Mouse (Mus musculus) fat pad, adult 2 months (tissue): ENCODE measurements around the gene Prm2.
A peak's percentile ranks its signal among the peaks of the same experiment; 100 is the strongest.
"Not testable (repeated sequence)": the region's sequence is repeated elsewhere in the genome, so short reads cannot be mapped to it uniquely, and the experiment has no call there.

Experiments
- DNase-seq: peaks from one replicate; pipeline ENCODE4 v3.0.0-alpha.2; 2011; ENCODE audit warnings: low read depth, low spot score; ENCODE audit errors: extremely low read depth

Gene Prm2

DNA sequence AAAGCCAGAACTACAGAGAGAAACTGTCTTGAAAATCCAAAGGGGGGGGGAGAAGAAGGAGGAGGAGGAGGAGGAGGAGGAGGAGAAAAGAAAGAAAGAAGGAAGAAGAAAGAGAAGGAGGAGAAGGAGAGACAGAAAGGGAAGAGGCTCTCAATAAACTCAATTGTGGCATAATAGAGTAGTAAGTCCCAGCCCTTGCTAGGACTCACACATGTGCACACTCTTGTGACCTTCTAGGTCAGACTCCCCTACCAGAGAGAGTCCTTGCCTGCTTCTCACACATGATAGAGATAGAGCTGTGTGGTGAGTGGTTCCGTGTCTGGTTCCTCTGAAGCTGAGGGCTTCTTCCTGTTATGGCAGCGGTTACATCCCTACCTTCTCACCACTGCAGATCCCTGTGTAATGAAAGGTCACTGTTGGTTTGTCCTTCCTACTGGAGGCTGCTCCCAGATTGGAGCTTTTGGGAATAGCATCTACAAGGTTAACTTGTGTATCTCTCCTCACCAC, 17.0 kb upstream of the Prm2 start, which contains the start of gene Gm11172:
Gm11172 (plus strand) TSS at position 51 of the 507 bp plus-strand sequence.
- no peak for DNase-seq

- DNase-seq, result peak; percentile 30
Measured at GRCm38 (mm10) chr16:10810376-10810775, 14.4 kb upstream of the Prm2 start.

DNA sequence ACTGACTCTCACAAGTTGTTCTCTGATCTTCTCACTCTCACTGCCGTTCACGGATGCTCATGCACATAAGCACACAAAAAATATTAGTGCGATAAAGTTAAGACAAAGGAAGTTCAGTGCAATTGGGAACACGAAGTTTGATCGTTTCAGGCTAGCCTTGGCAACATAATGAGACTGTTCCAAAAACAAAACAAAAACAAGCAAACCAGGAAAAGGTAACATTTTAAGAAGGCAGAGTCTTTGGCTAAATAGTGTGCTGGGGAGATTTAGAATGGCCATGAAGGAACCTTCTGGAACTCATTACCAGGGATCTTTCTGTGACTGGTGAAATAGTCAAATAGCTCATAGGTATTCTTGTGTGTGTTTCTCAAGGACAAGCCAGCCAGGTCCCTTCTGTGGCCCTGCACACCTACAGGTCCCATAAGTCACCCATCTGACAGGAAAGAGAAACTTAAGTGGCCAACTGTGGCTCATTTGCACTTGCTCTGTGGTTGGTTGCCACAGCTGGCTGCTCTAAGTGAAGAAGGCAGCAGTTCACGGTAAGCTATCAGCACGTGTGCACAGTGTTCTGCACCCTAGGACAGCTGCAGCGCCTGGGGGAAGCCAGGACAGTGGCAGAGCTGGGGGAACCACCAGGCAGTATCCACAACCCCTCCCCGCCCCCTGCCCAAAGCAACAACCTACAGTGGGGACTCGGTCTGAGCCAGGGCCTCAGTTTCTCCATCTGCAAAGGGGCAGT, 10.0 kb upstream of the Prm2 start, which contains the start of gene Prm1:
Prm1 (minus strand) TSS at position 51 of the 739 bp plus-strand sequence.
- no peak for DNase-seq

- not testable (repeated sequence) for DNase-seq
Measured at GRCm38 (mm10) chr16:10802420-10802819, 6.5 kb upstream of the Prm2 start.

DNA sequence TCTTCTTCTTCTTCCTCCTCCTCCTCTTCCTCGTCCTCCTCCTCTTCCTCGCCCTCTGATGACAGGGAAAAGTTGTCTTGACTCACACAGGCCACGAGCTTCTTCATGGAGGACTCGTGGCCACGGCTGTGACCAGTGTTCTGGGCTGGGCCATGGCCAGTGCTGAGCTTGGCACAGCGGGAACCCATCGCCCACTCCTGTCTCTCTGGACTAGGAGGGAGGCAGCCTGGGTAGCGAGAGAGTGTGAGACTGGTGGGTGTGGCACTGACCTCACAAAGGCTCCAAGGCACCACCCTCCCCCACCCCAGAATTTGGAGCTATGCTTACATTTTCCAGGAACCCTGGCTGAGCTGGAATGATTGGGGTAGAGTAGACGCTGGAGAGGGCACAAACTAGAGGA, 5.2 kb downstream of the Prm2 start, which contains the start of gene Prm3:
Prm3 (minus strand) TSS at position 213 of the 400 bp plus-strand sequence.
- DNase-seq, result no peak

- DNase-seq, result no peak
Measured at GRCm38 (mm10) chr16:10788866-10789265, 7.1 kb downstream of the Prm2 start.

GRCm38 (mm10) chr16:10788271-10788670, 7.7 kb downstream of the Prm2 start, which contains the start of gene Tnp2:
Tnp2 (minus strand) TSS chr16:10788660.
- DNase-seq, result no peak

DNA sequence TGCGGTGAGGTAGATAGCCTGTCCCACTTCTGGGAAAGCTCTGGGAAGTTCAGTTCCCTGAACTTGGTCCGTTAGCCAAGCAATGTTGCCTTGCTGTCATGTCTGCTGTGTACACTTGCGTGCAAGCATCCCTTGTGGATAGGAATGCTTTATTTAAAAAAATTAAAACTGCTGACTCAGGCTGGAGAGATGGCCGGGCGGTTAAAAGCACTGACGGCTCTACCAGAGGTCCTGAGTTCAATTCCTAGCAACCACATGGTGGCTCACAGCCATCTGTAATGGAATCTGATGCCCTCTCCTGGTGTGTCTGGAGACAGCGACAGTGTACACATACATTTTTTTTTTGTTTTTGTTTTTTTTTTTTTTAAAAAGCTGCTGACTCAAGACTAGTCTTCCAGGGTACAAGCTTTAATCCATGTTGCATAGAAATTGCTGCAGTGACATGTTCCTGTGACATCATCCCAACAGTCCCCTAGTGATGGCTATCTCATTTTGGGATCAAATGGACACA, 8.3 kb downstream of the Prm2 start:
- DNase-seq, result no peak

- DNase-seq, result no peak
Measured at GRCm38 (mm10) chr16:10786782-10787547, 9.0 kb downstream of the Prm2 start.

GRCm38 (mm10) chr16:10786288-10786687, 9.6 kb downstream of the Prm2 start:
- peak; percentile 62 for DNase-seq

DNA sequence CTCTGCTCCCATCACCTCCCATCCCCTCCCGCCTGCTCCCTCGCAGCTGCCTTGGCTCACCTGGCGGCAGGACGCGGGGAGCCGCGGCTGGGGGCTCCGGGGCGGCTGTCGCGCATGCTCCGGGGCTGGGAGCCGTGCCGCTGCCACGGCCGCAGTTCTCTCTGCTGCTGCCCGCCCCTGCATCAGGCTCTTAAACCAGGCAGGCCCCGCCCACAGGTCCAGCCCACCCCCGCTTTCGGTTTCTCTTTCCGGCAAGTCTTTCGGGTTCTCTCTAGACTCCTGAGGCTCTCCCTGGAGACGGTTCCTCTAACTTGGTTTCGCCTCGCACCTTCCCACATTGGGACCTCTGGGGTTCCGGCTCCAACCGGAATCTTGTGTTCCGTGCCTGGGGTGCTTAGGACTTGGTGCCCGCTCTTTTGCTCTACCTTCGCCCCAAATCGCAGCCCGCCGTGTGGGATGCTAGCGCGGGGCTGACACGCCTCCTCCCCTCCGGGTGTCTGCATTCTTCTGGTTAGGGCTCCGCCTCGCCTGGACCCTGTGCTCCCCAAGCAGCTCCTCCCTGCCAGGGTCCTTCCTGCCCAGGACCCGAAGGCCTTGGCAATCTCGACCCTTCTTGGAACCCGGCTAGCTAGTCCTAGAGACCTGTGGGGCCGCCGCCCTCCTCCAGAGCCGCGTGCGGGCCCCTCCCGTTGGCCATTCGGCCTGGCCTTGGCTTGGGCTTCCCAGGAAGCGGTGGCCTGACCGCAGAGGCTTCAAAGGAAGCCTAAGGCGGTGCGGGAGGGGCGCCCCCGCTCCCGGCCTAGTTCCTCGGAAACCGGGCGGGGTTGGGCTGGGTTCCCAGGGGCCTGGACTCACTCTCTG, 10.3 kb downstream of the Prm2 start, which contains the start of gene Socs1:
Socs1 (minus strand) TSS at position 166 of the 861 bp plus-strand sequence.
- DNase-seq, result peak; percentile 56

DNA sequence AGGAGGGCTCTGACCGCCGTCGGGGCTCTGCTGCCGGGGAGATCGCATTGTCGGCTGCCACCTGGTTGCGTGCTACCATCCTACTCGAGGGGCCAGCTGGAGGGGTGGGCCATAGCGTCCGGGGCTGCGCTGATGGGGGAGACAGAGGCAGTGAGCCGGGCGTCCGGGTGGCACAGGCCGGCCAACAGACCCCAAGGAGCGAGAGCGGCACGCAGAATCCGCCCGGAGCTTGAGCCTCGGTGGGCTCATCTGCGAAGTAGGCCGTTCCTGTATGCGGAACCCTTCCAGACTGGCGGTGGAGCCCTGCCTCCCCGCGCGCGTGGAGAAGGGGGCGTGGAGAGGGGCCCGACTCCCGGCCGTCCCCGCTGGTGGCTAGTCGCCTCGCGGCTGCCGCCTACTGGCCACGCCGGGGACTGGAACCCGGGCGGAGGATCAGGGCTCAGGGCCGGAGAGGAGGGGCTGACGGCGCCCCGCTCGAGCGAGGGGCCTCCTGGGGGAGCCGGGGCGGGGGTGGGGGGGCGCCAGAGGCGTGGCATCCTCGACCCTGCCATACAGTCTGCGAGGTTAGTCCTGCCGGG, 11.1 kb downstream of the Prm2 start:
- no peak for DNase-seq

- DNase-seq, result no peak
Measured at GRCm38 (mm10) chr16:10783883-10784792, 11.8 kb downstream of the Prm2 start.

DNA sequence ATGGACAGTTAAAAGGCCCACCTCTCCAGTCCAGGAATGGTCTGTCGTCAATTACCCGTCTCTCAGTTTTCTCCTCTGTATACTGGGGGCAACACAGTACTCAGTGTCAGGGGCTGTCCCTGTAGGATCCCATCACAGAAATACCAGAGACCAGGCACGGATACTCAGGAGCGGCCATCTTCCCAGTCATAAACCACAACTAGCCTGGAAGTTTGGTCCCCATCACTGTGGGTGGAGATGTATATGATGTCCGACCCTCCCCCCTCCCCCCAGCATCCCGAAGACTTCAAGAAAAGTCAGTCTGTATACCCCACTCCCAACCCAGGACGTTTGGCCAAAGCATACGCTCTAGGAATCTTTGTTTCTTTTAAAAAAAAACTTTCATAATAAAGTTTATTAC, 12.5 kb downstream of the Prm2 start:
- DNase-seq, result no peak

- DNase-seq, result no peak
Measured at GRCm38 (mm10) chr16:10783152-10783434, 12.8 kb downstream of the Prm2 start.

- DNase-seq, result no peak
Measured at GRCm38 (mm10) chr16:10782377-10783151, 13.4 kb downstream of the Prm2 start.

DNA sequence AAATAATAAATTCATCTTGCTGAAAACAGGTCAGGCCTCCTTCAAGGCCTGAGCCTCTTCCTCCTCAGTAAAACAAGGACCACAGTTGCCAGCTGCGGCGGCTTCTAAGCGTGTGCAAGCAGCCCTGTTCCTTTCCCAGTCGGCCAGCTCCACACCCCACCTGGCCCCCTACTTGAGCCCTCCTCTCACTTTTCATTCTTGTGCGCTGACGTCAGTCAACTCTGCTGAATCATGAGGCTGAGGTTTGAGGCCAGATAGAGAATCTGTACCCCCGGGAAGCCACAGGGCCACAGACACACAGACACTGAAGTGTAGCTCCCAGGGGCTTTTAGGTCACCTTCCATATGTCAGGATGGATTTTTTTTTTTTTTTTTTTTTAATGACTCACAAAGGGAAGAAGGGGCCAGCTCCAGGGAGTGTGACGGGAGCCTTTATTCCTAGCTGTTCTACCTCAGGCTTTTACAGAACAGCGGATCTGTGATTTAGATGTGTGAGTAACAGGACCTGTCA, 14.0 kb downstream of the Prm2 start:
- DNase-seq, result no peak

DNA sequence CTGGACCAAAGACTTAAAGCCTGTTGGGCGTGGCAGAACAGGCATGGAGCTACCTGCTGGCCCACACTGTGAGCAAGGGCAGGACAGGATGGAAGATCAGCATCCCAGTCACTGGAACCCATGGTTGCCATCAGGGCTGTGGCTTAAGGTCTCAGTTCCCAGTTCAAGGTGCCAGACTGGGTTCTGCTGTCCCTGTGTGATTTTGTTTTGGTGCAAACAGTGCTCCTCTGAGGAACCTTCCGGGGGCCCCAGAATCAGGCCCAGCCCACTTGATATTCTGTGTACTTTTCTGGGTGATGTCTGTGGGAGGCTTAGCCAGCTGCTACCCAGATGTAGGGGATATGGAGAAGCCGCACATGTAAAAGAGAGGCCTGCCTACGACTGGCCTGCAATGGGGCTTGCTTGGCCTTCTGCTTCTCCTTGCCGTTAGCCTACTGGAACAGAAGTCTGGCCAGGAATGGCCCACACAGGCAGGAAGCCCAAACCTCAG, 15.3 kb downstream of the Prm2 start:
- no peak for DNase-seq
